Mouse (Mus musculus) frontal cortex, postnatal 36 days (tissue): ENCODE measurements around the gene Atxn7l2.

Source experiments
- DNase-seq, 2 experiments: peaks; one replicate each; pipeline ENCODE4 v3.0.0; 2022; ENCODE audit warnings: low spot score in 2 of 2

The Atxn7l2 gene

GRCm38 (mm10) chr3:108178756-108179715 is 31.7 kb downstream of the Atxn7l2 start:
- DNase-seq, result no peak

- DNase-seq, result peak; percentile 70 to 80
These were observed 35.8 kb downstream of the Atxn7l2 start for GRCm38 (mm10) chr3:108174672-108175531.

- no peak for DNase-seq
These were observed 41.5 kb downstream of the Atxn7l2 start for GRCm38 (mm10) chr3:108169199-108169598.

- no peak for DNase-seq
These were observed 43.2 kb downstream of the Atxn7l2 start for GRCm38 (mm10) chr3:108167499-108167898.

- peak in 1 of 2 experiments; percentile 48 for DNase-seq
These were observed 44.1 kb downstream of the Atxn7l2 start for GRCm38 (mm10) chr3:108166486-108167211.

- no peak for DNase-seq
These were observed 45.0 kb downstream of the Atxn7l2 start for GRCm38 (mm10) chr3:108165532-108166315.

GRCm38 (mm10) chr3:108164807-108165206 is 45.9 kb downstream of the Atxn7l2 start:
- DNase-seq, result peak; percentile 88 to 90

- no peak for DNase-seq
These were observed 46.6 kb downstream of the Atxn7l2 start for GRCm38 (mm10) chr3:108164091-108164490.

GRCm38 (mm10) chr3:108158383-108159037 is 52.2 kb downstream of the Atxn7l2 start:
- peak; percentile 62 to 85 for DNase-seq

GRCm38 (mm10) chr3:108154656-108155055 is 56.1 kb downstream of the Atxn7l2 start, which contains the start of gene Gpr61:
Gene Gpr61, minus strand, starts transcription at chr3:108154882.
- DNase-seq, result peak; percentile 69 to 84

GRCm38 (mm10) chr3:108152290-108152689 is 58.4 kb downstream of the Atxn7l2 start:
- DNase-seq, result no peak
